Mouse (Mus musculus) mouse trophoblast stem cell (cell line): ENCODE results near the gene Bst2.

Experiments
- in situ Hi-C, 2 experiments: fragments of 300-500 bp; cut with MseI, MboI; formaldehyde crosslinking; loops; 2 replicates in 1 of 2; 3 replicates in 1 of 2; pipeline ENCODE4 v1.15.1; 2025

Bst2 gene

GRCm38 (mm10) chr8:71537028-71537867 is at the start of gene Bst2:
Gene Bst2 (minus strand): TSS chr8:71537456.
- in situ Hi-C loops: no loop called here

- in situ Hi-C loops: no loop called here
Measured at GRCm38 (mm10) chr8:71586891-71587290, 49.6 kb upstream of the Bst2 start.

GRCm38 (mm10) chr8:71580201-71580600 is 42.9 kb upstream of the Bst2 start:
- in situ Hi-C loops: no loop called here

GRCm38 (mm10) chr8:71579476-71579875 is 42.2 kb upstream of the Bst2 start:
- in situ Hi-C loops: no loop called here

DNA sequence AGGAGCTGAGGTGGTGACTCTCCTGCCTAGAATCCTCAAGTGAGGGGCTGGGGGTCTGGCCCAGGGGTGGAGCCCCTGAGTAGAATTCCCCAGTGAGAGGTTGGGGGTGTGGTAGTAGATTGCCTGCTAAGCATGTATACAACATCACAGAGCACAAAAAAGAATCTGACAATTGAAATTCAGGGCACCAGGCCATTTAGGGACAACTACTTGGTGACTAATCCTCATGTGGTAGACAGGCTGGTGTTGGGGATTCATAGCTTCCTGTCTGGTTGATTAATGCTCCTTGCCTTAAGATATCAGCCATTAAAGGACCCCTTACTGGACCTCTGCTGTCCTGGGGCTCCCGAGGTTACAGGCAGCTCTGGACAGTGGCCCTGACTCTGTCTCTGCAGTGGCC is 41.8 kb upstream of the Bst2 start:
- in situ Hi-C loops: no loop called here

- in situ Hi-C loops: no loop called here
Measured at GRCm38 (mm10) chr8:71577856-71578387, 40.7 kb upstream of the Bst2 start.

GRCm38 (mm10) chr8:71575020-71575419 is 37.8 kb upstream of the Bst2 start:
- in situ Hi-C loops: no loop called here

DNA sequence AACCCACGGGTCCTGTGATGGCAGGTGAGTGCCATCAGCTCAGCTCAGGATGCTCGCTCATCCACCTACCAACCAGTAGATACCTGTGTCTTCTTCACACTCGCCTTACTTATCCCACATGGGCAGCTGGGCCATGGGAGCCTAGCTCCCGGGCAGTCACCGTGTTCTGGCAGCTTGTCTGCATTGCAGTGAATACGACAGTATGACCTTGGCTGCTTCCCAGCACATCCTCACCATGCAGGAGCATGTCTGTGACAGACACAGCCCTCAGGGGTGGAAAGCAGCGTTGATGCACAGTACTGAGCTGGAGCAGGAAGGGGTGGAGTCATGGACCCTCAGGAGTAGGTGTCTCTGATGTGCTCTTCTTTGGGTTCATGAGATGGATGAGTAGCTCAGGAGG is 37.2 kb upstream of the Bst2 start:
- in situ Hi-C loops: no loop called here

DNA sequence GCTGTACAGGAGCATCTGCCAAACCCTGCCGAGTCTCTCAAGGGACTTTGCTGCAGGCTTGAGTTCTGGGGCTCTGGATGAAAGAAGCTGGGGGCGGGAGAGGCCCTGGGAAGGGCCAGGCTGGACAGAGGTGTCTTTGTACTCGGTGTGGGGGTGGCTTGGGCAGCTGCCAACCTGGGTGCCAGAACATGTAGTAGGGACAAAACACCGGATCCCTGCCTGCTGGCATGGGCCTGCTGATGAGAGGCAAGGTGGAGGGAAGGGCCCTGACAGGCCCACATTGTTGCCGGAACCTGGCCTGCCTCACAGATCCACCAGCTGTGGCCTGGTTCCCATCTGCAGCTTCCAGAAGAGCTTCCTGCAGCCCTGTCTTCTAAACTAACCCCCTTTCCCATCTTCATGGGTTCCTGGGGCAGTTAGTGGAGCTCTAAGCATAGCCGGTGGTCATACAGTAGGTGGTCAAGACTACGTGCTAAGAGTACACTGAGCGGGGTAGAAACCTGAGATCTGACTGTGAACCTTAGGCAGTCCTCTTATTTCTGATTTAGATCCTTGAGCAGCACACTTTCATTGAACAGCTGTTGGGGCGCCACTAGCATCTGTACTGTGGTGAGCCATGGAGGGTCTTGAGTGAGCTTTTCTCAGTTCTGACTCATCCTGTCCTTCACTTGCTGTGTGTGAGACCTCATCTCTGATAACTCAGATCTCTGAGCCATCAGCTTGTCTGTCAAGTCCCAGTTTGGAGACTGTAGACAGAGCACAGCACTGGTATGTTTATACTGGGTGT is 35.8 kb upstream of the Bst2 start:
- in situ Hi-C loops: no loop called here

- in situ Hi-C loops: no loop called here
Measured at GRCm38 (mm10) chr8:71572077-71572476, 34.8 kb upstream of the Bst2 start.

DNA sequence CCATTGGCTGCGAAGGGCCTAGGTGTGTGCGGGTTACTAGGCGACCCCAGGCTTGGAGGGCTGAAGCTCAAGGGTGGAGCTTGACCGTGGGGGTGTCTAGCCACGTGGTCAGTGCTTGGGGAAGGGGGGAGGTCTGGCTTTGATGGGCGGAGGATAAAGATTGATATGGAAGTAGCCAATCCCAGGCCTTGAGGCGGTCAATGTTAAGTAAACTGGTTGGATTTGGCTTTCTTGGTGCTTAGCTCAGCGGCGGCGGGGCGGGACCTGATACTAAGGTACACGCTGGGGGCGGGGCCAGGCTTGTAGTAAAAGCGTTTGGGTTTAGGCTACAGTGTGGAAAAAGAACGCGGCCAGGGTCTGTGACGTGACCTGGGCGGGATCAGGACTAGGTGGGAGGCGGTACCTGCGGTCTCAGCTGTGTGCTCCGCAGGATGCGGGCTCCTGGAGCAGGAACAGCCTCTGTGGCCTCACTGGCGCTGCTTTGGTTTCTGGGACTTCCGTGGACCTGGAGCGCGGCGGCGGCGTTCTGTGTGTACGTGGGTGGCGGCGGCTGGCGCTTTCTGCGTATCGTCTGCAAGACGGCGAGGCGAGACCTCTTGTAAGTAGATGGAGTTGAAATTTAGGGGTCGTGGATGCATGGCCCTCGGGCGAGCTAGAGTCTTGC is 33.2 kb upstream of the Bst2 start:
- in situ Hi-C loops: no loop called here

- in situ Hi-C loops: loop anchor here (10.0 kb wide), 2 partner anchors 85 to 95 kb away; no protein-coding TSS in a partner anchor
Measured at GRCm38 (mm10) chr8:71569366-71570290, 32.4 kb upstream of the Bst2 start.

GRCm38 (mm10) chr8:71568941-71569340 is 31.7 kb upstream of the Bst2 start:
- in situ Hi-C loops: loop anchor here (10.0 kb wide), 2 partner anchors 86 to 96 kb away; no protein-coding TSS in a partner anchor

DNA sequence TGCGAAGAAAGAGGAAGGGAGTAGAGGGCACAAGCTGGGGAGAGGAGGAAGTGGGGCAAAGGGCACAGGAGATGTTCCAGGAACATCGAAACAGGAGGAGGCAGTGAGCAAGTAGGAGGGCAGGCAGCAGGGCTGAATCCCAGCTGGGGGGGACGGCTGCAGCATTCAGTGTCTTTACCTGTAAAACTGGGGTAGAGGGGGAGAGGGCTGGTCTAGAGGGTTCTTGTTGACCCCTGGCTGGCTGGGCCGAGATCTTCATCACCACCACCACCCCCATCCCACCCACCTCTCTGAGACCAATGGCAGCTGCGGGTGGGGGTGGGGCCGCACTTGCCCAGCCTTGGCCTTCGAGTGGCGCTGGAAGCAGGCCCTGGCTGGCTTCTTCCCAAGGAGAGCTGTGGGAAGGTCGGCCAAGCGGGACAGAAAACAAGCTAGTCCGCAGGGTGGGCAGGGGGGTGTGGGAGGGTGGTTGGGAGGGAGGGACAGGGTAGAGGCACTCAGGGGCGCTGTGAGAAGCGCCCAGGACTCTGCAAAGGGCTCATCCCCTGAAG is 31.2 kb upstream of the Bst2 start, which contains the start of gene Slc27a1:
Gene Slc27a1 (plus strand): TSS at position 496 of the 551 bp plus-strand sequence.
- in situ Hi-C loops: loop anchor here (10.0 kb wide), 2 partner anchors 86 to 96 kb away; no protein-coding TSS in a partner anchor

DNA sequence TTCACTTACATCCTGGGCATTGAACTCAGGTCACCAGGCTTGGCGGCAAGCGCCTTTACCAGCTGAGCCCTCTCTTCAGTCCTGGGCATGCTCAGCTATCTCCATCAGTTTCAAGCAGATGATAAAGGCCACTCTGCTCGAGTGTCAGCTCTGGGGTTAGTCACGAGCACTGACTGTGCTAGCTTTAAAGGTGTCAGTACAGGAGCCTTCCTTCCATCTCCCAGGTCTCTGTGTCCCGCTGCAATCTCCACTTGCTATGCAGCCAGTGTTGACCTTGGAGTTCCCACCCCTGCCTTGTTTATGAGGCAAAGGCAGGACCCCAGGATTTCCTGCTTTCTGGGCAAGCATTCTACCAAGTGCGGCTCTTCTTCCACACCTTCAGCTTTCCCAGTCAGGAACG is 30.3 kb upstream of the Bst2 start:
- in situ Hi-C loops: loop anchor here (10.0 kb wide), 2 partner anchors 87 to 97 kb away; no protein-coding TSS in a partner anchor

GRCm38 (mm10) chr8:71566501-71566900 is 29.2 kb upstream of the Bst2 start, which contains the start of gene Nxnl1:
Gene Nxnl1 (minus strand): TSS chr8:71566601.
- in situ Hi-C loops: loop anchor here (10.0 kb wide), 2 partner anchors 88 to 98 kb away; no protein-coding TSS in a partner anchor

GRCm38 (mm10) chr8:71563992-71564391 is 26.7 kb upstream of the Bst2 start:
- in situ Hi-C loops: loop anchor here (5.0 to 10.0 kb wide), 3 partner anchors 33 to 101 kb away; partner anchors contain the start of gene Fam129c (in 1 of the 2)

DNA sequence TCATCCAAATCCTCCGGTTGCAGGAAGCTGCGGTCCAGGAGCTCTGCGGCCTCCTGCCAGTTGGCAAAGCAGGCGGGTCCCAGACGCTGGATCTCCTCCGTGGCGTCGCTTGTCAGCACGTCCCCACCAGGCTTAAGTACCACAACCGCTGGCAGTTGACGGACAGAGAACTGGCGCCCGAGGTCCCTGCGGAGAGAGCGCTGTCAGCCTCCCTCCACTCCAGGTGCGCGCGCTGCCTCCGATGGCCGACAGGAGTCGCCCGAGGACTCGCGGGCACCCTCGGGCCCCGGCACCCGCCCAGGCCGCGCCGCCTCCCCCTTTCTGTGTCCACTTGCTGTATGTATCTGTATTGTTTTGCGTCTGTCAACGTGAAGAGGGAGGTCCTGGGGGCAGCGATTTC is 25.5 kb upstream of the Bst2 start:
- in situ Hi-C loops: loop anchor here (5.0 to 10.0 kb wide), 3 partner anchors 35 to 102 kb away; partner anchors contain the start of gene Fam129c (in 1 of the 2)

- in situ Hi-C loops: loop anchor here (5.0 to 10.0 kb wide), 3 partner anchors 36 to 103 kb away; partner anchors contain the start of gene Fam129c (in 1 of the 2)
Measured at GRCm38 (mm10) chr8:71561401-71561800, 24.1 kb upstream of the Bst2 start.
